Mouse (Mus musculus) embryonic facial prominence, embryonic 15.5 days (tissue): ENCODE measurements around the gene Galnt14. TPM values are rescaled to one million over a fixed set of nuclear protein-coding genes. Genes with fewer than 3 reads are reported as not detected.

Experiments
- polyA plus RNA-seq: library from polyadenylated mRNA; unstranded; fragments of >200 nt; fragmentation: Nextera tagmentation; extraction: Ambion mirVana; gene quantifications from 2 replicates; pipeline ENCODE4 v1.2.1, GENCODE M21; 2015

The Galnt14 gene
- polyA plus RNA-seq, 1 experiment from 2014 or later = 9.0 TPM

Other genes with a start within 250 kb of the Galnt14 start
- 4.5 and 5.2 TPM in 2 replicates for gene Ehd3, start 93.7 kb upstream of the Galnt14 start, polyA plus RNA-seq
- gene Xdh, start 239.7 kb upstream of the Galnt14 start, polyA plus RNA-seq = 2.8 and 3.4 TPM in 2 replicates